Mouse (Mus musculus): ENCODE results near the gene Gm20509. TPM values are rescaled to one million over a fixed set of nuclear protein-coding genes. Genes with fewer than 3 reads are reported as not detected.

Gene Gm20509
- not detected in 2 replicates for polyA plus RNA-seq (2015; fragmentation: Nextera tagmentation; extraction: Ambion mirVana)

DNA sequence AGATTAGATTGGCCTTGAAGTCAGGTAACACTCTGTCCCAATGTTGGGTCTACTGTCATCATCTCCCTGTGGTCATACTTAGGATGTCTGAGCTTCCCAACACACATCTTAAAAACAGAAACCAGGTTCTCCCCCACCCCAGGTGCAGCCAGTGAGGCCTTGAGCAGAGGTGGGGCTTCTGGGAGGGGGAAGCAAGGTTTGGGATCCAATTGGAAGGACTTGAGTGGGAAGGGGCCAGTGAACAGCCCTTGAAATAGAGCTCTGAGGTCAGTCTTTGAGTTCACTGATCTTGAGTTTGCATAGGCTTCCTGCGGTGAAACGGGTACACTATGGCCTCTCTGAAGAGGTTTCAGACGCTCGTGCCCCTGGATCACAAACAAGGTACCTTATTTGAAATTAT is at the start of gene Gm20509:
Gene Gm20509 (plus strand): TSS at position 290 of the 400 bp plus-strand sequence.

DNA sequence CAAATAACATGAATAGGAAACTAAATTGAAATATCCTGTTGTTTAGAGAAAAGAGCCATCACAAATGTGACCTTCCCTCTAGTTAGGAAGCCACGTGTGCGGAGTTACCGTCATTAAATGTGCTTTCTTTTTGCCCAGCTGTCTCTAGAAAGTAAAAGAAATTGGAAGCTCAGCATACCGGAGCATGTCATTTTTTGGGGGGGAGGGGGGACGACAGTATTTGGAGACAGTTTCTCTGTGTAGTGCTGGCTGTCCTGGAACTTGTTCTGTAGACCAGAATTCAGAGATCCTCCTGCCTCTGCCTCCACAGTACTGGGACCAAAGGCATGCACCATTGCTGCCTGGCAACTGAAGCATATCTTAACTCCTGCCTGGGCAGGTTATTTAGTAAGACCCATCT is 734 bp upstream of the Gm20509 start, which contains the start of gene Khdc3:
Gene Khdc3 (plus strand): TSS at position 301 of the 400 bp plus-strand sequence.

DNA sequence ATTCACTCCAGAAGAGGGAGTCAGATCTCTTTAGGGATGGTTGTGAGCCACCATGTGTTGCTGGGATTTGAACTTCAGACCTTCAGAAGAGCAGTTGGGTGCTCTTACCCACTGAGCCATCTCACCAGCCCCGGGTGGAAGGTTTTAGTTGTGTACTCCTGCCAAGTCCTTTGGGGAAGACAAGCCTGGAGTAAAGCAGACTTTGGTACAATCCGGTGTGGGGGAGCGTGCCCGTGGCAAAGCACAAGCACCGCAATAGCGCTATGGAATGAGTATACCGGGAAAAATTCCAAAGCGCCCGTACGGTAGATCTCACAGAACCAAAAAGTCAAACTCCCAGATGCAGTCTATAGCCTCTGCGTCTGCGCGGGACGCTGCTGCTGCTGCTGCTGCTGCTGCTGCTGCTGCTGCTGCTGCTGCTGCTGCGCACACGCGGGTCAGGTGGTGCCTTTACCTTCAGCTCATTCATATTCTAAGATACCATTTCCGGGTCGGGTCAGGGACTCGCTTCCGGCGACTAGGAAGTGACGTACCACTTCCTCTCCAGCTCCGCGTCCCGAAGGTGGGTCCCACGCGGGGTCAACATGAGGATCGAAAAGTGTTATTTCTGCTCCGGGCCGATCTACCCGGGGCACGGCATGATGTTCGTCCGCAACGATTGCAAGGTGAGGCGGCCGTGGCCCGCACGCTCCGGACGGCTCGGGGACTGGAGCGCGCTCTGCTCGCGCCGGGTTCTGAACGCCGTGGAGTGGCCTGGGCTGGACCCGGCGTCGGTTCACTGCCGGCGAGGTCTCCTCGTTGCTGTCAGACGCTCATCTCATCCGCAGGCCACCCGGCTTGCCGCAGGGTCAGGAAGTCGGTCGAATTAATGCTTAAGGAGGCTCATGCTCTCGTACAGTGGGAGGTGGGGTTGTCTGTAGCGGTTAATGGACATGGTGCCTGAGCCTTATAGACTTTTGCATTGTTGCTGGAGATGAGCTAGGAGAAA is 10.9 kb downstream of the Gm20509 start, which contains the start of gene Rsl24d1:
Gene Rsl24d1 (plus strand): TSS at position 508 of the 988 bp plus-strand sequence.

Other genes with a start within 250 kb of the Gm20509 start
- gene Pygo1, start 176.8 kb upstream of the Gm20509 start, polyA plus RNA-seq (2015; fragmentation: Nextera tagmentation; extraction: Ambion mirVana) = 9.6 and 10.9 TPM in 2 replicates
- 2.7 and 3.4 TPM in 2 replicates for gene Dyx1c1, start 143.7 kb upstream of the Gm20509 start, polyA plus RNA-seq (2015; fragmentation: Nextera tagmentation; extraction: Ambion mirVana)
- not detected in 2 replicates for gene Gm44503, start 143.6 kb upstream of the Gm20509 start, polyA plus RNA-seq (2015; fragmentation: Nextera tagmentation; extraction: Ambion mirVana)
- gene Ccpg1os, start 117.1 kb upstream of the Gm20509 start, polyA plus RNA-seq (2015; fragmentation: Nextera tagmentation; extraction: Ambion mirVana) = 20.4 and 23.8 TPM in 2 replicates
- 35.7 and 36.9 TPM in 2 replicates for gene Ccpg1, start 117.0 kb upstream of the Gm20509 start, polyA plus RNA-seq (2015; fragmentation: Nextera tagmentation; extraction: Ambion mirVana)
- gene Pigb, start 62.1 kb upstream of the Gm20509 start, polyA plus RNA-seq (2015; fragmentation: Nextera tagmentation; extraction: Ambion mirVana) = 10.1 and 11.5 TPM in 2 replicates
- 4.2 and 5.6 TPM in 2 replicates for gene Rab27a, start 57.6 kb upstream of the Gm20509 start, polyA plus RNA-seq (2015; fragmentation: Nextera tagmentation; extraction: Ambion mirVana)
- 0.17 and 0.24 TPM in 2 replicates for gene Khdc3, start 634 bp upstream of the Gm20509 start, polyA plus RNA-seq (2015; fragmentation: Nextera tagmentation; extraction: Ambion mirVana)
- gene Rsl24d1, start 11.0 kb downstream of the Gm20509 start, polyA plus RNA-seq (2015; fragmentation: Nextera tagmentation; extraction: Ambion mirVana) = 89.1 and 91.0 TPM in 2 replicates

Measured in neural tube, postnatal 0 days (tissue).